Mouse (Mus musculus) forebrain, embryonic 13.5 days (tissue): ENCODE data around the gene Gm17657. TPM values are rescaled to one million over a fixed set of nuclear protein-coding genes. Genes with fewer than 3 reads are reported as not detected.

Experiments
- ATAC-seq: fragments of 200-750 bp; cut with Nextera tagmentation; 2 replicates; pipeline ENCODE4 v1.8.0; 2017
- H3K27ac ChIP-seq: fragments of 300-500 bp; sonication (generic); 2 replicates; pipeline ENCODE4 v1.5.1; 2015; ENCODE audit warnings: inconsistent platforms, mild to moderate bottlenecking, moderate library complexity
- H3K27me3 ChIP-seq: fragments of 300-500 bp; sonication (generic); 2 replicates; pipeline ENCODE4 v1.6.1; 2015; ENCODE audit warnings: mild to moderate bottlenecking, inconsistent platforms
- H3K36me3 ChIP-seq: fragments of 300-500 bp; sonication (generic); 2 replicates; pipeline ENCODE4 v1.6.1; 2015; ENCODE audit warnings: mild to moderate bottlenecking, inconsistent platforms; ENCODE audit not compliant: poor library complexity, severe bottlenecking
- H3K4me1 ChIP-seq: fragments of 300-500 bp; sonication (generic); 2 replicates; pipeline ENCODE4 v1.6.1; 2015; ENCODE audit warnings: inconsistent platforms
- H3K4me2 ChIP-seq: fragments of 300-500 bp; sonication (generic); 2 replicates; pipeline ENCODE4 v1.6.1; 2015; ENCODE audit warnings: inconsistent platforms, mild to moderate bottlenecking, moderate library complexity
- H3K4me3 ChIP-seq: fragments of 300-500 bp; sonication (generic); 2 replicates; pipeline ENCODE4 v1.5.1; 2015; ENCODE audit warnings: mild to moderate bottlenecking, inconsistent platforms
- H3K9ac ChIP-seq: fragments of 300-500 bp; sonication (generic); 2 replicates; pipeline ENCODE4 v1.6.1; 2015; ENCODE audit warnings: mild to moderate bottlenecking, inconsistent platforms
- H3K9me3 ChIP-seq: fragments of 300-500 bp; sonication (generic); replicated peaks from 2 replicates; pipeline ENCODE4 v1.6.1; 2016; ENCODE audit warnings: inconsistent platforms
- WGBS: fragments of 180-500 bp; shearing (Covaris S2); methylation state at CpG from one replicate; pipeline ENCODE4 v1.1.7; 2015; 5-methylcytosine and 5-hydroxymethylcytosine counted together
- microRNA-seq: library from miRNA; unstranded; fragments of <30 nt; microRNA quantifications from one replicate; pipeline ENCODE4, GENCODE M21; 2016
- polyA plus RNA-seq: library from polyadenylated mRNA; unstranded; fragments of >200 nt; fragmentation: Nextera tagmentation; extraction: Ambion mirVana; gene quantifications from 2 replicates; pipeline ENCODE4 v1.2.1, GENCODE M21; 2015

Gm17657 gene
- polyA plus RNA-seq, 1 experiment from 2014 or later: not detected

DNA sequence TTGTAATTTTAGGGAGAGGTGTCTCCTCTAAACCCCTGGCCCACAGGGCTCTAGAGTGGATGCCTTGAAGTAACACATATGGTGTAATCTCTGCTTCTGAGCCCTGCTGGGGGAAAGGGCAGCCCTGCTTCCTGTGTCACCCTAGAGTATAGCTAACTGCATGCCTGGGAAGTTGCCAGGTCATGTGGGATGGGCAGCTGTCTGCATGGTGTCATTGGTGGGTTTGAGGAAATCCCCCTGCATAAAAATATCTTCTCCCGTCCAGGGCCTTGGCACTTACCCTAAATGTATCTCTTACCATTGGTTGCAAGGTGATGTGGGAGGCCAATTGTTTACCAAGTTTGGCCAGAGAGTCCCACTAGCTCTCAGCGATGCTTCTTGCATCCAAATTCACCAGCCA lies 75.4 kb downstream of the Gm17657 start:
- H3K4me2 ChIP-seq: no peak overlapping the region
- H3K9ac ChIP-seq: no peak overlapping the region
- no peaks in the 10 kb centered on the region for H3K4me1 ChIP-seq
- H3K27ac ChIP-seq: no peak overlapping the region
- ATAC-seq: no peak
- H3K36me3 ChIP-seq: no peaks in the 10 kb centered on the region
- 0 out of 2 replicates have a peak, but pooled peaks cover 3% of the 10 kb centered on the region for H3K9me3 ChIP-seq
- 91% methylated on average over 2 of the region's 2 CpGs for WGBS
- H3K4me3 ChIP-seq: no peak overlapping the region
- H3K27me3 ChIP-seq: no peaks in the 10 kb centered on the region

DNA sequence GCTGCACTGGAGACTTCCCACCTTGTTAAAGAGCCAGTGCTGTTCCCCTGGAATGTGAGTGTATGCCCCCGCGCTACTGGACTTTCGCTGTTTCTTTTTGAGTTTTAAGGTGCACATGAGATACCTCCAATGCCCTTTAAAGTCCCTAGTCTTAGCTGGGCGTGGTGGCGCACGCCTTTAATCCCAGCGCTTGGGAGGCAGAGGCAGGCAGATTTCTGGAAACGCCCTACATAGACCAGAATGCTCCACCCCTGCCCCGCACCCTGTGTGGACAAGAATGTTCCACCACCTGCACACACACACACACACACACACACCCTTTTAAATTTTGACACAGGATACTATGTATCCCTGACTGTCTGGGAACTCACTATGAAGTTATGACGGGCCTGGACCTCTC lies 76.0 kb downstream of the Gm17657 start:
- H3K9me3 ChIP-seq: 0 out of 2 replicates have a peak, but pooled peaks cover 4% of the 10 kb centered on the region
- H3K36me3 ChIP-seq: no peaks in the 10 kb centered on the region
- no peak for ATAC-seq
- no peak overlapping the region for H3K27ac ChIP-seq
- H3K4me2 ChIP-seq: no peak overlapping the region
- 95% methylated on average over 10 of the region's 10 CpGs for WGBS
- H3K9ac ChIP-seq: no peak overlapping the region
- no peaks in the 10 kb centered on the region for H3K4me1 ChIP-seq
- no peaks in the 10 kb centered on the region for H3K27me3 ChIP-seq
- H3K4me3 ChIP-seq: no peak overlapping the region

Small RNA genes lying within 50 kb of the gene (microRNA-seq; reads per million reads assigned to microRNA genes)
- not detected for gene Mir7667

Other genes starting within 250 kb of the Gm17657 start
- gene Pi16, start 232.0 kb downstream of the Gm17657 start, polyA plus RNA-seq: 1.5 and 1.7 TPM in 2 replicates
- 378 and 381 TPM in 2 replicates for gene Mtch1, start 201.7 kb downstream of the Gm17657 start, polyA plus RNA-seq
- 2.6 and 3.0 TPM in 2 replicates for gene Fgd2, start 188.7 kb downstream of the Gm17657 start, polyA plus RNA-seq
- gene Pim1, start 58.9 kb downstream of the Gm17657 start, polyA plus RNA-seq: 21.0 and 22.0 TPM in 2 replicates
- 17.7 and 20.1 TPM in 2 replicates for gene Tbc1d22b, start 147 bp upstream of the Gm17657 start, polyA plus RNA-seq
- gene Tmem217, start 2.7 kb upstream of the Gm17657 start, polyA plus RNA-seq: 1.2 and 1.3 TPM in 2 replicates
- gene Rnf8, start 65.2 kb upstream of the Gm17657 start, polyA plus RNA-seq: 104 and 108 TPM in 2 replicates
- gene Gm28043, start 65.2 kb upstream of the Gm17657 start, polyA plus RNA-seq: 3.7 and 4.0 TPM in 2 replicates
- 135 and 153 TPM in 2 replicates for gene Cmtr1, start 111.0 kb upstream of the Gm17657 start, polyA plus RNA-seq
- 13.0 and 14.2 TPM in 2 replicates for gene Ccdc167, start 167.4 kb upstream of the Gm17657 start, polyA plus RNA-seq